16 mouse cellular contexts compared by ENCODE assay signal in genomic region chr9:115402661-115403060, GRCm38 (mm10).
"Had no signal": no experiment of that assay in that cellular context is flagged by ENCODE, and none has a peak within 500 bp of the region (broad histone marks: within the 10 kb centered on the region; RNA-seq: fewer than 3 reads in every experiment).

No protein-coding gene starts in this region.

- H3K9ac ChIP-seq: lung, embryonic 15.5 days; midbrain, embryonic 12.5 days; midbrain, embryonic 15.5 days; neural tube, embryonic 12.5 days; stomach, embryonic 15.5 days had no signal

- H3K4me1 ChIP-seq: lung, embryonic 15.5 days; megakaryocyte, embryonic 14.5 days; neural tube, embryonic 12.5 days; stomach, embryonic 15.5 days had no signal

- H3K27me3 ChIP-seq: lung, embryonic 15.5 days; midbrain, embryonic 12.5 days; midbrain, embryonic 15.5 days; neural tube, embryonic 12.5 days; stomach, embryonic 15.5 days had no signal

- DNase-seq: lung, adult 2 months; lung, postnatal 14 days; lung, postnatal 36 days; right cerebral cortex, postnatal 14 days; thymus, adult 2 months; thymus, postnatal 25 days; thymus, postnatal 4 days had no signal

- H3K27ac ChIP-seq: lung, embryonic 15.5 days; macrophage; midbrain, embryonic 12.5 days; midbrain, embryonic 15.5 days; neural tube, embryonic 12.5 days; stomach, embryonic 15.5 days; stomach, postnatal 0 days had no signal

- H3K4me2 ChIP-seq: lung, embryonic 15.5 days; midbrain, embryonic 12.5 days; midbrain, embryonic 15.5 days; neural tube, embryonic 12.5 days; stomach, embryonic 15.5 days had no signal

- H3K4me3 ChIP-seq: lung, embryonic 15.5 days; megakaryocyte, embryonic 14.5 days; midbrain, embryonic 12.5 days; midbrain, embryonic 15.5 days; neural tube, embryonic 12.5 days; stomach, embryonic 15.5 days had no signal

- H3K36me3 ChIP-seq: lung, embryonic 15.5 days; midbrain, embryonic 12.5 days; midbrain, embryonic 15.5 days; neural tube, embryonic 12.5 days; stomach, embryonic 15.5 days had no signal

- H3K9me3 ChIP-seq: lung, embryonic 15.5 days; midbrain, embryonic 15.5 days; stomach, embryonic 15.5 days had no signal

- ATAC-seq: lung, postnatal 0 days; midbrain, embryonic 15.5 days had no signal
